Mouse (Mus musculus) spleen, adult 2 months (tissue): ENCODE data around the gene Slc25a33.

Experiments
- CTCF ChIP-seq: fragments of 200-500 bp; IDR thresholded peaks from 2 replicates; pipeline ENCODE4 v1.5.1; 2011; ENCODE audit warnings: mild to moderate bottlenecking, inconsistent platforms; ENCODE audit not compliant: insufficient read depth, insufficient read length, insufficient replicate concordance; ENCODE audit errors: extremely low read depth
- POLR2A ChIP-seq: fragments of 200-500 bp; IDR thresholded peaks from 2 replicates; pipeline ENCODE4 v1.6.1; 2011; ENCODE audit warnings: low read depth, low read length, inconsistent platforms

DNA sequence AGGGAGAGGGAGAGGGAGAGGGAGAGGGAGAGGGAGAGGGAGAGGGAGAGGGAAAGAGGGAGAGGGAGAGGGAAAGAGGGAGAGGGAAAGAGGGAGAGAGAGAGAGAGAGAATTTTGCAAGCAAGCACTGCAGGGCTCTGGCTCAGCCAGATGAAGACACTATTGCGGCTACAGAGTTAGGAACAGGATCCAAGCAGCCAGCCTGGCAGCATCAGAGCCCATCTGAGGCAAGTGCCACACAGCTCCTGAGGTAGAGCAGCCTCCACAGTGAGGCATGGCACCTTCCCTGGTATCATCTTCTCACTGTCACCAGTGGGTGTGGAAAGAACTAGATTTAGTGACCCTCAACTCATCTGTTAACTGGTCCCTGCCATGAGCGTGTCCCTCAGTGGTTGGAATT, 24.0 kb upstream of the Slc25a33 start:
- TF ChIP-seq CTCF (no peak), POLR2A (no peak)
